Mouse (Mus musculus): ENCODE results near the gene Ripor3.
A peak's percentile ranks its signal among the peaks of the same experiment; 100 is the strongest.

Gene Ripor3

DNA sequence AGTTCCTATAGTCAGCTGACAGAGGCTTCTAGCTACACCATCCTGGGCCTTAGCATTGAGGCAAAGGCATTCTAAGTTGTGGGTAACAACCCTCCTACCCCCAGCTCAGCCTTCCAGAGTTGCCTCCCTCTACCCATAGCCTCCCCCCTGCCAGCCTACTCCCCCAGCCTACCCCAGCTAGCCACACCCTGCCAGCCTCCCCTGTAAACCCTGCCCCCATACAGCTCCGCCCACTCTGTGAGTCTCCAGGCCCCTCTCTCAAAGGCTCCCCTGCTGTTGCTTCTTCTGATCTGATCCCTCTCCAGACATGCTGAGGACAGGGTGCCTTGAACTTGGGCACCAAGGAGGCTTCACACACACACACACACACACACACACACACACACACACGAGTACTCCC lies 21.4 kb upstream of the Ripor3 start:
- no peak for DNase-seq (ENCODE audit: low spot score in 2 of 2)

DNA sequence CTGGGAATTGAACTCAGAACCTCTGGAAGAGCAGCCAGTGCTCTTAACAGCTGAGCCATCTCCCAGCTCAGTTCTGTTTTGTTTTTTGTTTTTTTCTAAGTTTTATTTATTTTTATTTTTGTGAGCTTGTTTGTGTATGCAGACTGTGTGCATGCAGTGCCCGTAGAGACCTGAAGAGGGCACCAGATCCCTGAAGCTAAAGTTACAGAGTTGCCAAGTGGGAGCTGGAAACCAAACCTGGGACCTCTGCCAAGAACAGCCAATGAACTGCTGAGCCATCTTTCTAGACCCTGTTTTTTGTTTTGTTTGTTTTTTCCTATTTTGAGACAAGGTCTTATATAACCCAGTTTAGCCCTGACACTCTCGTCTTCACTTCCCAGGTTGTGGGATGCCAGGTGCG lies 18.0 kb upstream of the Ripor3 start:
- no peak for DNase-seq (ENCODE audit: low spot score in 2 of 2)

DNA sequence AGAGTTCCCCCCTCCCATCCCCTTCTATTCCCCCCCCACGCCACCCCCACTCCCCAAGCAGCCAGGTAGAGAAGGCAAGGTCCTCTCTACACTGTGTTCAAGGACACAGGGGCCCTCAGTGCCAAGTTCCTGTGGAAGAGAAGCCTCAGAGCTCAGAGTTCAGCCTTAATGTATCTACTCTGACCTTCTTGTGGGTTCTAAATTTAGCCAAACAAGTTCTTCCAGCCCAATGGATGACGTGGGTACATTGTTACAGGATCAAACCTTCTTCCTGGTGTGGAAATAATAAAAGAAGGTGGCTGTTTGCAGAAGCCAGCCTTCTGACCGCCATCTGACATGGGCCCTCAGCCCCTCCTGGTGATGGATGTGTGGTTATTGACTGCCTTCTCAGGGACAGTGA lies 16.0 kb upstream of the Ripor3 start:
- DNase-seq (ENCODE audit: low spot score in 2 of 2), result no peak

DNA sequence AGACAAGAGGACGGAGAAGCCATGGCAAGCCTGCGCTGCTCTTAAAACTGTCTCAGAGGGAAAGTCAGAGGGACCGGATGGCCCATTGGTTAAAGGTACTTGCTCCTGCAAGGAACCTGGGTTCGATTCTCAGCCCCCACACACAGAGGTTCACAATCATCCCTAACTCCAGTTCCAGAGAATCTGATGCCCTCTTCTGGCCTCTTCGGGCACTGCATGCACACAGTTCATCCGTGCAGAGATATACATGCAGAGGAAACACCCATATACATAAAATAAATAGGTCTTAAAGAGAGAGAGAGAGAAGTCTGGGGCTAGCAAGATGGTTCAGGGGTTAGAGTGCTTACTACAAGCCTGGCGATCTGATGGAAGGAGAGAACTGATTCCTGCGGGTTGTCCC lies 15.5 kb upstream of the Ripor3 start:
- no peak for DNase-seq (ENCODE audit: low spot score in 2 of 2)

DNA sequence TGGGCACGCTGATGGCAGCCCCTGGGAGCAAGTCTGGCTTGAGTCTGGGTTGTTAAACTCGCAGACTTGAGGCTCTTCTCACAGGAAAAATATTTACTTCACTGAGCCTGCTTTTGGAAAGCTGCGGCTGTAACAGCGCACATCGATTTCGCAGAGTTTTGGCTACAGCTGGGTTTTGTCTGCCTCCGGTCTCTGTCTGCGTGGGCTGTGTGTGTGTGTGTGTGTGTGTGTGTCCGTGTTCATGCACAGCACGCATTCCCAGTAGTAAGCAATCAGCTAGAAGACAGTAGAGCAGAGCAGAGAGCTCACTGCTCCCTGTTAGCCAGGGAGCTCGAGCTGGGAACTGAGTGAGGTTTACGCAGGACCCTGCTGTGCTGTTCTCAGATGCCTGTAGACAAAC lies 14.8 kb upstream of the Ripor3 start:
- DNase-seq (ENCODE audit: low spot score in 2 of 2), result peak; percentile 68 to 73

- no peak for DNase-seq (ENCODE audit: low spot score in 2 of 2)
These were observed 13.5 kb upstream of the Ripor3 start for GRCm38 (mm10) chr2:168023763-168024402.

DNA sequence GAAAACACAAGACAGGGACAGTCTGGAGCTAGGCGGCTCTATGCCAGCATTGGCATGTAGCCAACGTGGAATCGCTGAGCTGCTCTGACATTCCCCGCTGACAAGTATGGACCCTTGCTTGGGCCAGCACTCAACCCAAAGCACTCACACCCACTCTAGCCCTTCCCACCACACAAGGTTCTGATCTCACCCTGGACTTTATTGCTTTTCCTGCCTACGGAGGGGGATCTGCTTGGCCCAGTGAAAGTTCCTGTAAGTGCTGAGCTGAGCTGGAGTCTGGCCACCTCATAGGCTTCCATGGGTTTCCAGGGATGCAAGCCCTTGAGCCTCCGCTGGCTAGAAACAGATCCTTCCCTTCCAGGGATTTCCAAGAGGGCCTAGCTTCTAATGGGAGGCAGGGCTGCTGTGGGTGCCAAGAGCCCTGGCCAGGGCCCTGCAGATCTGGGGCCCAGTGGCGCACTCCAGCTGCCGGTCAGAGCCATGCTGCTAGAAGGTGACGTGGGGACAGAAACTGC lies 8.8 kb upstream of the Ripor3 start:
- peak in 1 of 2 experiments; percentile 6 for DNase-seq (ENCODE audit: low spot score in 2 of 2)

DNA sequence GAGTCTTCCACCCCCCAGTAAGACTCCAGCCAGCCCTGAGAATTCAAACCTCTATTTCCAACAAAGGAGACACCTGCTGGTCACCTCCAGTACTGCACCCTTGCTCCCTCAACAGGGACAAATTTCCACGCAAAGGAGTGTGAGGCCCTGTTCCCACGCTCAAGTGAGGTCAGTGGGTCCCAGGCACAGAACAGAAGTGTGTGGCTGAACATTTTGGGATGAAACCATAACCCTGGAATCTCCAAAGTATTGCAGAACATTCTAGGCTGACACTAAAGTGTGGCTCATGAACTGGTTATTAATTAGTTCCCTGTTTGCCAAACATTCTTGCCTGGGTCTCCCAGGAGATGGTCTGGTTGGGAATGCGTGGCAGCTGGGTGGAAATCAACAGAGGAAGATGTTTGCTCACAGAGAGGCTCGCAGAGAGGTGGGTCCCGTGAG lies 6.6 kb upstream of the Ripor3 start:
- DNase-seq (ENCODE audit: low spot score in 2 of 2), result peak in 1 of 2 experiments; percentile 14

DNA sequence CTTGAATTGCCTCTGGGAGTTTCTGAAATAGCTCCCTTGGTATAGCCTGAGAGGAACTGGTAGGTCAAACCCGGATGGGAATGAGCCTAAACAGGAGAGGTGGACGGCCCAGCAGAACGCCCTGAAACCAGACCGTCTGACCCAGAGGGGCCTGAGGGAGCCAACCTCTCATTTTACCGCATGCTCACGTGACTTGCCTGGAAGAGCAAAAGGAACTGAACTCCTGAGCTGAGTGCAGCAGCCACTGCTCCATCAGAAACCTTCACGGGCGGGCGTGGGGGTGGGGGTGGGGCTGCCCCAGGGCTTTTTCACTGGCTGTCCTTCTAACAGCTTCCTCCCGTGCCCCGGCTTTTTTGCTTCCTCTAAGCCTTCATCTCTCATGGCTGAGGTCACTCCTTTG lies 475 bp upstream of the Ripor3 start:
- no peak for DNase-seq (ENCODE audit: low spot score in 2 of 2)

DNA sequence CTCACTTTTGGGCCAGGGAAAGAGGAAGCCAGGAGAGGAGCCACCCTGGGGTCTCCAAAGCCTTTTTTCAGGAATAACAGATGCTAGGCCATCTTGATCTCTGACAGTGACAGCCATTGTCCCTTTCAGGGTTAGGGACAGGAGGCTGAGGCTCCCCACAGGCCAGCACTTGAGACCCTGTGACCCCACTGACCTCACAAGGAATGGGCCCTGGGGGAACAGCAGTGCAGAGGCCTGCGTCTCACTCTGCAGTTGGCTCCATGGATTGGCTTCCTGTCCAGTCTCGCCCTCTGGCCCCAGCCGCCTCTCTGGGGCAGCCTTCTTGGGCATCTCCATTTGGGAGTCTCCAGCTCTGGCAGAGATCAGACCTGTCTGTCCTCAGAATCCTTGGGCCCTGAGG lies 2.3 kb downstream of the Ripor3 start:
- DNase-seq (ENCODE audit: low spot score in 2 of 2), result no peak

- DNase-seq (ENCODE audit: low spot score in 2 of 2), result no peak
These were observed 3.9 kb downstream of the Ripor3 start for GRCm38 (mm10) chr2:168006489-168006888.

DNA sequence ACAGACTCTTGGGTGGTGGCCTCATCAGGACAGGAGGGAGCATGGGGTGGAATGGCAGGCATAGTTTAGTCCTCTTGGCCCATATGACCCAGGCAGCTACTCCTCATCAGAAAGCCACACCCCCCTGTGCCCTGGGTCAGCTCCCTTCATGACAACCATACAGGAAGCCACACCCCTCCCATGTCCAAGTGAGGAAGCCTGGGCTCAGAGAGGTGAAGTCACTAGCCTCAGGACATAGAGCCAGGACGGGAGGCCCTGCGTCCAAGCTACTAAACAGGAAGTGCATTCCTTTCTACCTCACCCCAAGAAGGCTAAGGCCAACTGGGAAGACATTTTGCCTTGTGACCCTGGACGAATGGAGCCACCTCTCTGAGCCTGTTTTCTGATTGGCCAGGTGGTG lies 4.8 kb downstream of the Ripor3 start:
- no peak for DNase-seq (ENCODE audit: low spot score in 2 of 2)

GRCm38 (mm10) chr2:168005005-168005404 lies 5.4 kb downstream of the Ripor3 start:
- no peak for DNase-seq (ENCODE audit: low spot score in 2 of 2)

DNA sequence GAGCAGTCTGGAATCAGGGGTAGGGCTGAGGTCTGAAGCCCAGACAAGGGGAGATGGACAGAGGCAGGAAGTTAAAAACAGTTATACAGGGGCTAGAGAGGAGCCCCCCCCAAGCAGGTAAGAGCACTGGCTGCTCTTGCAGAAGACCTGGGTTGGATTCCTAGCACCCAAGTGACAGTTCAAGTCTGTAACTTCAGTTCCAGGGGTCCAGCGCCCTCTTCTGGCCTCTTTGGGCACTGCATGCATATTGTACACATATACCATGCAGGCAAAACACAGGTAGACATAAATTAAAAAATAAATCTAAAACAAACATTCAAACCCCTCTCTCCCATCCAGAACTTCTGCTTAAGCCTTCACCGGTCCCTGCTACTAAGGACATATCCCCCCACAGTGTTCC lies 6.0 kb downstream of the Ripor3 start:
- no peak for DNase-seq (ENCODE audit: low spot score in 2 of 2)

DNA sequence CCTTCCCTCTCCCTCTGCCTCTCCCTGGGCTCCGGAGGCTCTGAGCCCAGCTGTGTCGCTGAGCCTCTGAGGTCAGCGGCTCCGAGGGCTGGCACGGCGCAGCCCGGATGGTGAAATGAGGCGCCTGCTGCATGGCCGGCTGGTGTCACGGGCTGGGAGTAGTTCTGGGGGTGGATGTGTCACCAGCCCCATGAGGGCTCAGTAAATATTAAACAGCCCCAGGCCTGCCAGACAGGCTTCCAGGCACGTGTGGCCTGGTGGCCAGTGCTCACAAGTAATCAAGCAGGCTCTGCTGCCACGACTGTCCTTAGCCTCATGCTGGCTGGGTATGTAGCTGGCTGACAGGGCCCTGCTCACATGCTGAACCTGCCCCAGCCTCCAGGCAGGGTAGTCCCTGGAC lies 7.0 kb downstream of the Ripor3 start:
- DNase-seq (ENCODE audit: low spot score in 2 of 2), result no peak

GRCm38 (mm10) chr2:168002884-168003283 lies 7.5 kb downstream of the Ripor3 start:
- DNase-seq (ENCODE audit: low spot score in 2 of 2), result no peak

GRCm38 (mm10) chr2:168002188-168002587 lies 8.2 kb downstream of the Ripor3 start:
- DNase-seq (ENCODE audit: low spot score in 2 of 2), result no peak

GRCm38 (mm10) chr2:167999145-167999743 lies 11.2 kb downstream of the Ripor3 start:
- DNase-seq (ENCODE audit: low spot score in 2 of 2), result no peak

- no peak for DNase-seq (ENCODE audit: low spot score in 2 of 2)
These were observed 12.9 kb downstream of the Ripor3 start for GRCm38 (mm10) chr2:167997562-167997961.

DNA sequence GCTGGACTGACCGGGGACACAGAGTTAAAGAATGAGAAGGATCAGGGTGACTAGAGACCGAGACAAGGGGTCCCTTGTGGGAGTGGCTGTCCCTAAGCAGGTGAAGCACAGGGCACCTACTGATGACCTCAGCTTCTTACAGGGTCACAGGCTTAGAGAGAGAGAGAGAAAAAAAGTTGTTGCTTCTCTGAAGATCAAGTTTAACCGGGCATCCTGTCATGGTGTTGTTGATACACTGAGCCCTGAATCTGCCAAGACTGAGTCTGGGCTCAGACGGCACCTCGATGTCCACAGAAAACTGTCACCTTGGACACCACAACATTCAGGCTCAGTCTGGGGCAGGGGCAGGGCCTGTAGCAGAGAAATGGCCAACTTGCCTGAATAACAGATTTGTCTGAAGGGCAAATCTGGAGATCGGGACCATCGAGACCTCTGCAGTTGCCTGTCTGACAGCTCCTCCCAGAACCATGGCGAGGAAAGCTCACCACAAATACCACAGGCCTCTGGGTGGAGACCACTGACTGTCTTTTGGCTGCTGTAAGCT lies 13.7 kb downstream of the Ripor3 start:
- DNase-seq (ENCODE audit: low spot score in 2 of 2), result no peak

DNA sequence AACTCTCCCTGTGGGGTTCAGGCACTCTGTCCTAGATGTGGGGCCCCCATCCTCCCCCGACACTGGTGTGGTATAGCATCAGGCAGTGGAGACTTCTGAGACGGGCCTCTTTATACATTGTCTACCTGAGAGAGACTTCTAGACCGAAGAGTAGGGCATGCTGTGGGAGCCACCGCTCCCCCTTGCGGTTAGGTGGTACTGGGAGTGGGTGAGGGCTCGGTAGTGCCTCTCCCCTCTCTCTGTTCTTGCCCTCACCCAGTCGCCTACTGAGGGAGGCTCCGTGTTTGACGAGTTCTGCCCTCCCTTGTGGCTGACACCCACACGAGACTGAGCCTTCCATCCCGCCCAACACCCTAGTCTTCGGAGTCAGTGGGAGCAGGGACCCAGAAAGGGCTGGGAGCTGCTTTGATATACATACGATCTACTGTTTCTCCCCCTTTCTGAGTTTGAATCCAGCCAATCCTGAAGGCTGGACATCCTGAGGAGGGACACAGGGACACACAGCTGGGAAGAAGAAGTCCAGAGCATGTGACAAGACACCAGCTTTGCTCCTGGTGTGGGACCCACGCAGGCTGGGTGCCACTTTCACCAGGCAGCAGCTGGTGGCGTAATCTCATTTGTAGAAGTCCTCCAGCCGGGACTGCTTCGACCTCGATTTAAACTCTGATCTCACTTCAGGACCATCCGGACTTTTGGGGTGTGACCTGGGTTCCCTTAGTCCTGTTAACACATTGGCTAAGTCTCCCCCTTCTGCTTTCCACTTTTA lies 14.4 kb downstream of the Ripor3 start:
- DNase-seq (ENCODE audit: low spot score in 2 of 2), result no peak

GRCm38 (mm10) chr2:167993260-167993659 lies 17.2 kb downstream of the Ripor3 start:
- DNase-seq (ENCODE audit: low spot score in 2 of 2), result no peak

DNA sequence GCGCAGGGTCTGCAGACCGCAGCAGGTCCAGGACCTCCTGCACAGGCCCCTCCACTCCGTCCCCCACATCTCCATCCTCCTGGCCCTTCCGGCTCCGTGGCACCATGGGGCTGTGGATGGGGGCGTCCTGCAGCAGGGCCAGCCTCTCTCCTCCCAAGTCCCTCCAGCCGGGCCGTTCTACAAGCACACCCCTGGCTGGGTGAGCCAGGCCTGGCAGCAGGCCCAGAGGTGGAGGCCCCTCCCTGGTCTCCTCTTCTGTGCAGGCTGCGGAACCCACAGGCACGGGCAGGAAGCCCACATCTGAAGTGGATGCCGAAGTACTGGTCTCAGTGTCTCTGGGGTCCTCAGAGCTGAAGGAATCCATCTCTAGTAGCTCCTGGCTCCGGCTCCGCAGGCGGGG lies 21.1 kb downstream of the Ripor3 start:
- no peak for DNase-seq (ENCODE audit: low spot score in 2 of 2)

All from right cerebral cortex, postnatal 36 days (tissue).